Mouse (Mus musculus): ENCODE measurements around the gene Usp2.

DNA sequence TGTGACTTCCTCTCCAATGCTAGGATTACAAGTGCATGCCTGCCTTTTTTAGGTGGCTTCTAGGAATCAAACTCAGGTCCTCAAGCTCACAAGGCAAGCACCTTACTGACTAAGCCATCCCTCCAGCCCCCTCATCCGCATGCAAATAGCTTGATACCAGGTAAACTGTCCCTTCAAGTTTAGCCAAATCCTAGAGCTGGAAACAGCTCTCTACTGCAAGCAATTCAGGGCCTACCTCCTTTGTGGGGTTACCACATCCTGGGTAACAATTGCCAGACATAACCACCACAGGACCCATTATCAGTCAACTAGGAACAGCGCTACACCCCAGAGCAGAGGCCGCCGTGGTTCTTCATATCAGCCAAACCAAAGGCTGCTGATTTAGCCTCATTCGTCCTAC, 35.7 kb upstream of the Usp2 start:
- no peak for TF ChIP-seq CTCF (IDR thresholded peaks at IDR 0.05; ENCODE audit: borderline replicate concordance, insufficient read depth, low read length)
- no peak for TF ChIP-seq POLR2A (IDR thresholded peaks at IDR 0.05; ENCODE audit: low read depth, low read length)
